Mouse (Mus musculus) brain, embryonic 14.5 days (tissue): ENCODE measurements around the gene Xrn1.

Source experiments
- CTCF ChIP-seq: fragments of 200-500 bp; IDR thresholded peaks from 2 replicates; pipeline ENCODE4 v1.5.1; 2012; ENCODE audit warnings: inconsistent platforms, mild to moderate bottlenecking, moderate library complexity, borderline replicate concordance; ENCODE audit not compliant: insufficient read depth, insufficient read length; ENCODE audit errors: extremely low read depth
- POLR2A ChIP-seq: fragments of 200-500 bp; IDR thresholded peaks from 2 replicates; pipeline ENCODE4 v1.6.1; 2012; ENCODE audit warnings: mild to moderate bottlenecking, inconsistent platforms, borderline replicate concordance; ENCODE audit not compliant: poor library complexity, insufficient read depth, insufficient read length, severe bottlenecking; ENCODE audit errors: extremely low read depth

DNA sequence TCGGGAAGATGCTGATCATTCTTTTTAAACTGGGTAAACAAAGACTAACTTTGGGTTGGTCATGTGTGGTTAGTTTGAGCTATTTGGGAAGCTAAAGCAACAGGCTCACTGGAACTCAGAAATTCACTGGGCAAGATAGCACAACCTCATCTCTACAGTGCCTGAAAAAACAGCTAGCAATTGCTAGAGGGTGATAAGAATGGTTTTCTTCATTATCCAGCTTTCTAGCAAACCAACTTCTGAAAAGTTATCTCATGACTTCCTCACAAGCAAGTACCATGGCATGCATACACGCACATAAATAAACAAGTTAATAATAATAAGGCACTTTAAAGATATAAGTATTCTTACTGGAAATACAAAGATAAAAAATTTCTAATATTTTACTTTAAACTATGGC lies 23.7 kb downstream of the Xrn1 start:
- TF ChIP-seq CTCF: no peak
- no peak for TF ChIP-seq POLR2A
